Mouse (Mus musculus) layer of hippocampus, adult 6 months (tissue): ENCODE data around the gene Blm. TPM values are rescaled to one million over a fixed set of nuclear protein-coding genes. Genes with fewer than 3 reads are reported as not detected.

Experiments
- long read RNA-seq, 2 experiments: library from polyadenylated mRNA; unstranded; transcript quantifications; one replicate each; pipeline ENCODE4 v2.0.0; 2019 to 2020
- polyA plus RNA-seq: library from polyadenylated mRNA; unstranded; fragments of <200 nt; fragmentation: Nextera tagmentation; gene quantifications from 2 replicates; pipeline ENCODE4 v1.2.3, GENCODE M21; 2021

The Blm gene
- 0.58 and 0.95 TPM in 2 replicates for polyA plus RNA-seq
- long read RNA-seq, experiment 1, partial matches to known transcripts, result 0 of 1 reads
- long read RNA-seq, experiment 1, other reads (novel, unspliced or antisense), result 1 of 1 reads
- long read RNA-seq, experiment 2, full-length matches to known transcripts, result 2 of 12 reads
- long read RNA-seq, experiment 2, partial matches to known transcripts, result 7 of 12 reads
- long read RNA-seq, experiment 2, other reads (novel, unspliced or antisense), result 3 of 12 reads

GRCm38 (mm10) chr7:80535009-80535744 lies at the start of gene Blm:
Gene Blm (minus strand): TSS chr7:80535119.

GRCm38 (mm10) chr7:80405188-80405695 lies 129.7 kb downstream of the Blm start, which contains the start of gene Furin:
Gene Furin (minus strand): TSS chr7:80405436.

Other genes starting within 250 kb of the Blm start
- gene Prc1, start 240.7 kb downstream of the Blm start, polyA plus RNA-seq, result 1.8 and 2.6 TPM in 2 replicates
- 0.55 and 1.1 TPM in 2 replicates for gene Rccd1, start 210.7 kb downstream of the Blm start, polyA plus RNA-seq
- 14.6 and 16.2 TPM in 2 replicates for gene Unc45a, start 194.1 kb downstream of the Blm start, polyA plus RNA-seq
- 21.8 and 32.7 TPM in 2 replicates for gene Hddc3, start 192.0 kb downstream of the Blm start, polyA plus RNA-seq
- 11.2 and 12.0 TPM in 2 replicates for gene Man2a2, start 163.7 kb downstream of the Blm start, polyA plus RNA-seq
- gene Fes, start 147.2 kb downstream of the Blm start, polyA plus RNA-seq, result 1.0 TPM in 2 replicates
- gene Furin, start 129.7 kb downstream of the Blm start, polyA plus RNA-seq, result 2.6 and 2.7 TPM in 2 replicates
- gene Crtc3, start 153.8 kb upstream of the Blm start, polyA plus RNA-seq, result 8.3 and 10.3 TPM in 2 replicates